In the genomic region with DNA sequence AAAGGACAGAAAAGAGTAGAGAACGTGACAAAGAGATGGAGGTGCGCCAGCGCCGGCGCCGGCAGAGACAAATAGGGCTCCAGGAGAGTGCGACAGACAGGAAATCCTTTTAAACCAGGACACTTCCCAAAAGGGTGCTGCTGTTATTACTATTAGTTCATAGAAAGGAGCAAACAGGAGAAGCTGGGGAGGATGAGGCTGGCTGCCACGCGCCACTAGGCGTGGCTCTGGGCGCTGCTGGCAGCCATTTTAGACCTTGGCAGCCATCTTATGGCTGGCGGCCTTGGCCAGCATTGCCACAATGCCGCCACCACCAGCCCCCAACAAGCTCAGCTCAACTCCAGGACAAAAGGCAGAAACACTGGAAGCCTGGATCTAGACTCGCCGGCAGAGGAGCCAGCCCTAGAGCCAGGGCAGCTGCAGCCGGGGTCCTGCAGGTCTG, we compare ENCODE assay signal across 8 mouse cellular contexts. TPM values are rescaled to one million over a fixed set of nuclear protein-coding genes. Genes with fewer than 3 reads are reported as not detected.
A peak's percentile ranks its signal among the peaks of the same experiment; 100 is the strongest.
DNase-seq lines count a peak whose midpoint lies in the region; ATAC-seq and TF ChIP-seq lines count a peak whose summit lies in the region.

No protein-coding gene starts in this region.

- TF ChIP-seq CTCF in lung, adult 2 months (IDR thresholded peaks at IDR 0.05; ENCODE audit: insufficient read depth, low read length), result no peak
- no peak for TF ChIP-seq CTCF in lung, postnatal 0 days (IDR thresholded peaks at IDR 0.05)

- peak; percentile 45 to 63 for DNase-seq in lung, adult 18-20 months
- no peak for DNase-seq in lung, adult 2 months
- DNase-seq in lung, postnatal 0 days (ENCODE audit: low spot score), result no peak
- DNase-seq in B cell, adult 2 months, result no peak
- no peak for DNase-seq in left cerebral cortex, adult 8-10 months (ENCODE audit: low spot score in 2 of 2)
- DNase-seq in urinary bladder, postnatal 10 days (ENCODE audit: low spot score), result no peak

- no peaks in the 10 kb centered on the region for H3K9me3 ChIP-seq in embryonic facial prominence, embryonic 12.5 days
- no peaks in the 10 kb centered on the region for H3K9me3 ChIP-seq in hindbrain, embryonic 12.5 days (replicated peaks)
- H3K9me3 ChIP-seq in lung, postnatal 0 days (ENCODE audit: low read length), result no peaks in the 10 kb centered on the region

- H3K4me2 ChIP-seq in embryonic facial prominence, embryonic 12.5 days (replicated peaks), result no peak overlapping the region
- H3K4me2 ChIP-seq in hindbrain, embryonic 12.5 days (replicated peaks), result no peak overlapping the region
- H3K4me2 ChIP-seq in lung, postnatal 0 days (replicated peaks; ENCODE audit: low read depth, low read length), result no peak overlapping the region

- H3K27ac ChIP-seq in embryonic facial prominence, embryonic 12.5 days, result 0 out of 2 replicates have a peak overlapping the region, but pooled peaks have one; percentile 17
- H3K27ac ChIP-seq in hindbrain, embryonic 12.5 days, result peak overlapping the region; percentile 87
- H3K27ac ChIP-seq in lung, postnatal 0 days (ENCODE audit: low read length), result 0 out of 2 replicates have a peak overlapping the region, but pooled peaks have one; percentile 1

- H3K27me3 ChIP-seq in embryonic facial prominence, embryonic 12.5 days, result peaks cover 11% of the 10 kb centered on the region
- peaks cover 37% of the 10 kb centered on the region for H3K27me3 ChIP-seq in hindbrain, embryonic 12.5 days
- no peaks in the 10 kb centered on the region for H3K27me3 ChIP-seq in lung, postnatal 0 days (replicated peaks; ENCODE audit: insufficient read depth, low read length)

- peaks cover 22% of the 10 kb centered on the region for H3K36me3 ChIP-seq in embryonic facial prominence, embryonic 12.5 days
- no peaks in the 10 kb centered on the region for H3K36me3 ChIP-seq in hindbrain, embryonic 12.5 days
- peaks cover 3% of the 10 kb centered on the region for H3K36me3 ChIP-seq in lung, postnatal 0 days (ENCODE audit: insufficient read depth, low read length)

- no peak for TF ChIP-seq POLR2A in lung, adult 2 months (IDR thresholded peaks at IDR 0.05; ENCODE audit: borderline replicate concordance, extremely low read depth, low read depth, low read length)

- H3K4me1 ChIP-seq in lung, adult 2 months (ENCODE audit: control insufficient read depth, insufficient read depth, low read length), result peaks cover 49% of the 10 kb centered on the region
- peaks cover 63% of the 10 kb centered on the region for H3K4me1 ChIP-seq in embryonic facial prominence, embryonic 12.5 days
- H3K4me1 ChIP-seq in hindbrain, embryonic 12.5 days, result peaks cover 61% of the 10 kb centered on the region
- H3K4me1 ChIP-seq in lung, postnatal 0 days (ENCODE audit: insufficient read depth, low read depth, low read length), result peaks cover 50% of the 10 kb centered on the region

- H3K4me3 ChIP-seq in lung, adult 2 months (replicated peaks; ENCODE audit: extremely low read depth, low read depth, low read length), result no peak overlapping the region
- no peak overlapping the region for H3K4me3 ChIP-seq in embryonic facial prominence, embryonic 12.5 days
- no peak overlapping the region for H3K4me3 ChIP-seq in hindbrain, embryonic 12.5 days
- H3K4me3 ChIP-seq in lung, postnatal 0 days (ENCODE audit: low read depth, low read length), result no peak overlapping the region

- TF ChIP-seq EP300 in lung, postnatal 0 days (IDR thresholded peaks at IDR 0.05), result peak; percentile 78; the same call in 1 of the 2 replicates

- ATAC-seq in embryonic facial prominence, embryonic 12.5 days (ENCODE audit: insufficient number of reproducible peaks, insufficient read depth, low FRiP score, low TSS enrichment), result no peak
- no peak for ATAC-seq in hindbrain, embryonic 12.5 days (ENCODE audit: low FRiP score)
- ATAC-seq in lung, postnatal 0 days, result peak; percentile 27

- WGBS in lung, adult 2 months, result 50% methylated on average over 16 of the region's 16 CpGs
- WGBS in embryonic facial prominence, embryonic 12.5 days, result 94% methylated on average over 16 of the region's 16 CpGs
- WGBS in hindbrain, embryonic 12.5 days, result 93% methylated on average over 16 of the region's 16 CpGs
- WGBS in lung, postnatal 0 days, result 78% methylated on average over 16 of the region's 16 CpGs

- H3K9ac ChIP-seq in embryonic facial prominence, embryonic 12.5 days, result no peak overlapping the region
- H3K9ac ChIP-seq in hindbrain, embryonic 12.5 days, result no peak overlapping the region
- no peak overlapping the region for H3K9ac ChIP-seq in lung, postnatal 0 days (replicated peaks; ENCODE audit: low read depth)

RNA-seq across cellular contexts. Expression of a gene that starts 7.1 kb away (rescaled TPM):
- polyA plus RNA-seq in lung, adult 2 months (2012; rRNA removed), result 2.0 and 2.8 TPM in 2 replicates
- 7.1 and 7.4 TPM in 2 replicates for polyA plus RNA-seq in embryonic facial prominence, embryonic 12.5 days (2016; fragmentation: Nextera tagmentation; extraction: Ambion mirVana)
- 3.0 and 3.6 TPM in 2 replicates for polyA plus RNA-seq in hindbrain, embryonic 12.5 days (2016; fragmentation: Nextera tagmentation; extraction: Ambion mirVana)
- 2.0 and 2.8 TPM in 2 replicates for polyA plus RNA-seq in lung, postnatal 0 days (2015; fragmentation: Nextera tagmentation; extraction: Ambion mirVana)
- total RNA-seq in left cerebral cortex, adult 8-10 months (2022), result under 1 TPM in 1 of 4 experiments, not detected in 3; 0.55 TPM

RNA-seq across cellular contexts. Expression of a gene that starts 28.7 kb away (rescaled TPM):
- 20.2 and 21.9 TPM in 2 replicates for polyA plus RNA-seq in lung, adult 2 months (2012; rRNA removed)
- 4.9 and 5.0 TPM in 2 replicates for polyA plus RNA-seq in embryonic facial prominence, embryonic 12.5 days (2016; fragmentation: Nextera tagmentation; extraction: Ambion mirVana)
- 4.6 and 4.9 TPM in 2 replicates for polyA plus RNA-seq in hindbrain, embryonic 12.5 days (2016; fragmentation: Nextera tagmentation; extraction: Ambion mirVana)
- polyA plus RNA-seq in lung, postnatal 0 days (2015; fragmentation: Nextera tagmentation; extraction: Ambion mirVana), result 11.6 and 13.9 TPM in 2 replicates
- total RNA-seq in left cerebral cortex, adult 8-10 months (2022), result 1 to 10 TPM; 2.2 to 4.5 (median 3.4) TPM

RNA-seq across cellular contexts. Expression of a gene that starts 42.3 kb away (rescaled TPM):
- polyA plus RNA-seq in lung, adult 2 months (2012; rRNA removed), result 72.5 and 81.8 TPM in 2 replicates
- polyA plus RNA-seq in embryonic facial prominence, embryonic 12.5 days (2016; fragmentation: Nextera tagmentation; extraction: Ambion mirVana), result 19.4 and 20.8 TPM in 2 replicates
- 20.9 and 21.3 TPM in 2 replicates for polyA plus RNA-seq in hindbrain, embryonic 12.5 days (2016; fragmentation: Nextera tagmentation; extraction: Ambion mirVana)
- polyA plus RNA-seq in lung, postnatal 0 days (2015; fragmentation: Nextera tagmentation; extraction: Ambion mirVana), result 7.1 and 7.4 TPM in 2 replicates
- total RNA-seq in left cerebral cortex, adult 8-10 months (2022), result 10 to 100 TPM; 88.5 to 97.6 (median 93.9) TPM

RNA-seq across cellular contexts. Expression of a gene that starts 43.8 kb away (rescaled TPM):
- polyA plus RNA-seq in lung, adult 2 months (2012; rRNA removed), result 87.5 and 99.1 TPM in 2 replicates
- polyA plus RNA-seq in embryonic facial prominence, embryonic 12.5 days (2016; fragmentation: Nextera tagmentation; extraction: Ambion mirVana), result 71.2 and 73.6 TPM in 2 replicates
- 51.2 and 55.9 TPM in 2 replicates for polyA plus RNA-seq in hindbrain, embryonic 12.5 days (2016; fragmentation: Nextera tagmentation; extraction: Ambion mirVana)
- 38.4 and 43.4 TPM in 2 replicates for polyA plus RNA-seq in lung, postnatal 0 days (2015; fragmentation: Nextera tagmentation; extraction: Ambion mirVana)
- total RNA-seq in left cerebral cortex, adult 8-10 months (2022), result 100 to 1,000 TPM; 101 to 105 (median 103) TPM

Comparison
In these comparisons a context has a peak if more than half of its experiments do, and no peak if none do; other contexts are left out.
1. DNase-seq: peak in lung, adult 18-20 months (2 of 2); none in lung, adult 2 months (single experiment), lung, postnatal 0 days (single experiment), B cell, adult 2 months (0 of 2), left cerebral cortex, adult 8-10 months (0 of 2) and urinary bladder, postnatal 10 days (single experiment).
2. H3K27ac ChIP-seq: peak in every context shown above with its lines; median percentile 87 in hindbrain, embryonic 12.5 days; 17 in embryonic facial prominence, embryonic 12.5 days; 1 in lung, postnatal 0 days.